Mouse (Mus musculus) left cerebral cortex, adult 8-10 months (tissue): ENCODE measurements around the gene Msmo1. TPM values are rescaled to one million over a fixed set of nuclear protein-coding genes. Genes with fewer than 3 reads are reported as not detected.
A peak's percentile ranks its signal among the peaks of the same experiment; 100 is the strongest.

Source experiments
- DNase-seq, 2 experiments: peaks; one replicate each; pipeline ENCODE4 v3.0.0; 2022; ENCODE audit warnings: low spot score in 2 of 2
- total RNA-seq, 4 experiments: library from RNA; stranded (reverse); gene quantifications; 2 replicates each; pipeline ENCODE4 v1.2.4; 2022

Gene Msmo1
- total RNA-seq, 4 experiments from 2014 or later, result 98.2 to 113 (median 106) TPM

DNA sequence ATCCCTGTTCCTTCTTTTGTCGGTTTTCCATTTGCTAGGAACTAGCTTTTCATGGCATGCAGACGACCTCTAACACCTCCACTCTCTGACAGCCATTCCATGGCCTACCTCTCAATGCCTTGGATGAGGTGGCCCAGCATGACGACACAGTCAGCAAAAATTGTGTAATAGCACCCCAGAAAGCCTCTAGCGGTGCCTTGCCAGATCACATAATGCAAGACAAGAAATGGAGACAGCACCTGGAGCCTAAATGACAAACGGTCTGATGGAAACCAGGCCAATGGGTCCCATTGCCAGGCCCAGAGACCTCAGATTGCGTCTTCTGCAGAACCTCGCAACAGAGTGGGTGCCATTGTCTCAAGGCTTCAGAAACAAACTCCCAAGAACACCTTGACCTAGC, 21.1 kb downstream of the Msmo1 start:
- DNase-seq, result no peak

DNA sequence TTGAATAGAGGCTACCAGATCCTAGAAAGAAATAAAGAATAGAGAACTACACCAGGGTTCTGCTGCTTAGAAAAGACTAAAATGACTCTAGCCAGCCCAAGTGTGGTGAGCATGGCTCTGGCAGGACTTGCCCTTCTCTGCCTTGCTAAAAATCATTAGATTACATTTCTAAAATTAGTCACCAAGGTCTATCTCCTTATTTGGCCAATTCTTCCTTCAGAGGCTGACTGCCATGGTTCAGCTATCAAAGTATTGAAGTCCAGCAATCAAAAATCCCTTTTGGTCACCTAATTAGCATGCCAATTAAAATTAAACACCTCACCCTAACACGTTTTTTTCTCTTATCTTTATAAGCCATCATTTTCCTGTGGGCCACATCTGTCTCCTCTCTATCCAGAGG, 22.0 kb downstream of the Msmo1 start:
- DNase-seq, result no peak

DNA sequence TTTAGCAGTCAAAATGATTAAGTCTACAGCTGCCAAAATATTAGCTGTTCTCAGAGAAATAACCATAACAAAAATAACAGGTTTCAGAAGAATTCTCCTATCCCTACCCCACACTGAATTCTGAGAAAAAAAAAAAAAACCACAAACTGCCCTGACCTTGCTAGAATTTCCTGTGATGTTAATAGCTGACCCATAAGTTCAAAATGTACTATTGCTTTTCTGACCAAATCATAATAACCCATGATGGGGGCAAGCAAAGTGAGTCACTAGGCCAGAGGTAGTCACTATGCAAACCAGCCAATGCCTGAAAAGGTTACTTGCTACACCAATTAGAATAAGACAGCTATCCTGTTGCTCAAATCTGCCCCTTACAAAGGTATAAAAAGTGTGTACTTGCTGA, 26.1 kb downstream of the Msmo1 start:
- no peak for DNase-seq

DNA sequence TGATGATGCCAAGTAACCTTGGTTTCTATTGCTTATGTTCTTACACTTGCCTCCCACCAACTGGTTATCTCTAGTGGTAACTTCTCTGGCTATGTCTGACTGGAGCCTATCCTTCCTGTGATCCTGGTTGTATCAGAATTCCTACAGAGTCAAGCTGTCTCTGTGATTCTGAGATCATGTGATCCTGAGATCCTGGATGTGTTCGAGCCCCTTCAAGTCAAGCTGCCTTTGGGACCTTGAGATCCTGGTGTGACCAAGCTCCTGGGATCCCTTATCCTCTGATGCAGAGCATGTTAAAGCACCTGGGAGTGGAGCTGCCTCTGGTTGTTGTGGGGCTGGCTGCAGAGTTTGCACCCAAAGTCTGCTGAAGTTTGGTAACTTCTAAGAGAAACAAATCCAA, 30.4 kb downstream of the Msmo1 start:
- DNase-seq, result no peak

DNA sequence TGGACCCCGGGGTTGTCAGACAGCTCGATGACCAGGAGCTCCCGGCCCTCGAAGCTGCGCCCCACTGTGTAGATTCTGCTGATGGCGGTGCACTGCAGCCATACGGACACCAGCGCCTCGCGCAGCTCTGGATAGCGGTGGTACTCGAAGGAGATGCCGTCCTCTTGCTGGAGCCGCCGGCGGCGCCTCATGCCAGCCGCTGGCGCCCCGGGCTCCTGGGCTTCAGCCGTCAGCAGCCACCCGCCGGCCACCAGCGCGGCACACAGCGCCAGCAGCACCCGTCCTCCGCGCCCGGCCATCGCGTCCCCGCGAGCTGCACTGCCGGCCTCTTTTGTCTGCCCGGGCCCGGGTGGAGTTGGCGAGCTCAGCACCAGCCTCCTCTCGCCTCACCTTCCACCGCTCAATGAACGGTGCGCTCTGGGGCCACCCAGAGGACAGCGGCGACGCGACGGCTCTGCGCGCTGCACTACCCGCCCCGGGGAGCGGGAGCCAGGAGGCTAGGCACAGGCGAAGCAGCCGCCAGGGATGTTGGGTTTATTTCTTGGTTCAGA, 40.9 kb downstream of the Msmo1 start, which contains the start of gene Cpe:
Gene Cpe, minus strand, starts transcription at position 404 of the 551 bp plus-strand sequence.
- peak; percentile 79 to 84 for DNase-seq

GRCm38 (mm10) chr8:64691591-64692401, 41.8 kb downstream of the Msmo1 start:
- no peak for DNase-seq

DNA sequence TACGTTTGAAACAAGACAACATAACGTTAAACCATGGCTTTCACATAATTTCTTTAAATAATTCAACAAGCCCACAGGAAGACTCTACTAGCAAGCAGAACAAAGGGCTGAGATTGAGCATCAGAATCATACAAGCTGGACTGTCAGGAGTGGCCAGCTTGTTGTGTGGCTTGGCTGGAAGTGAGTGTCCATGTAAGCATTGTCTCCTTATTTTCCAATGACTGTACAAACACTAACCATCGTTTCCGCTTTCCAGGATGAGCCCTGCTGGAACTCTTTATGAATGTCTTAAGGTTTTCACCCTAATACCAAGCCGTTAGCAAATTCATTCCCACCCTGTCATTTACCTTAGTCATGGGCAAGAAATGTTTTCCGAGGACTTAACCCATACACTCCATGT, 42.7 kb downstream of the Msmo1 start:
- no peak for DNase-seq

DNA sequence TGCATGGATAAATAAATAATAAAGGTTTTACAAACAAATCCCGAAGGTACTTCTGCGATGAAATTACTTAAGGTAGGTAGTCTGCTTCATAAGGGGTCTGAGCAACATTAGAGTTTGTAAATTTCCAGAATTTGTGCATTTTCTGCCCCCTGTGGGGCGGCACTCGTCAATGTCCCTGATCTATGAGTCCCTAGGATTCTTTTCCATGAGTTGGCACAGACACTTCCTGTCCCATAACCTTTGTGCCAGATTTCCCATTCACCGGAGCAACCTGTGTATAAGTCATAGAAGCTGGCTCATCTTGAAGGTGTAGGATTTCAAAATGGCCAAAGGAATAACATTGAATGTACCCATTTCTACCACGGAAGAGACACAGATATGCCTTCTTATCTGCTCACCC, 43.3 kb downstream of the Msmo1 start:
- DNase-seq, result no peak

- DNase-seq, result no peak
These were observed 44.9 kb downstream of the Msmo1 start for GRCm38 (mm10) chr8:64688741-64689140.

DNA sequence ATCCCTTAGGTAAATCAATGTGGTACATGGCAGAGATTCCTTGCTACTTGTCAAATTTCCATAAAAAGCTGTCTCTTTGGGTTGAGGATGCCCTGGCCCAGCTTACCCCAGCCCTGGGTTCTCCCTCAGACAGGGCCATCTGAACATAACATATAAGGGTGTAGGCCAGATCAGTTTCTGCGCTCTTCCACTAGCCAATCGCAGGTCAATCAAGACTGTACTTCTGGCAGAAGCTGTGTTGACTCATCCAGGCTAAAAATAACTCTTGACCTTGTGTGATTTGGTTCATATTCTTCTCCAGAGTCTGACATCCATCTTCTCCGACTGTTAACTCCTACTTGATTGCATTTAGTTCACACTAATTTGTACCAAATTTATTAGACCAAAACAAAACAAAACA, 45.4 kb downstream of the Msmo1 start:
- no peak for DNase-seq

DNA sequence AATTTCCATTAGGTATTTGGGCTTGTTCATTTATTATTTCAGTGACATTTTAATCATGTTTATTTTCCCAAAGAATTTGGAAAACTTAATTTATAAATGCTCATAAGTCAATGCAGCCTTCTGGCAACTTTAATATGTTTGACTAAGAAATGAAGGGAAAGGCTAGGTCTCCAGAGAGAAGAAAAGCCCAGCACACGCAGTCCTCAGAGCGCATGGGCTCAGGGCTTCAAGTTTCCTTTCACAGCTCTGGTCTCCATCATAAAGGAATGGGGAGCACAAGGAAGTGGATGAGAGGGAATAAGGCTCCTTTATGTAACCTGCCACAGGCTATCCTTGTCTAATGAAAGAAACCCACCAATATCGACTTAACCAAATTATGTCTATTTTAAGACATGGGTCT, 51.1 kb downstream of the Msmo1 start:
- DNase-seq, result no peak

DNA sequence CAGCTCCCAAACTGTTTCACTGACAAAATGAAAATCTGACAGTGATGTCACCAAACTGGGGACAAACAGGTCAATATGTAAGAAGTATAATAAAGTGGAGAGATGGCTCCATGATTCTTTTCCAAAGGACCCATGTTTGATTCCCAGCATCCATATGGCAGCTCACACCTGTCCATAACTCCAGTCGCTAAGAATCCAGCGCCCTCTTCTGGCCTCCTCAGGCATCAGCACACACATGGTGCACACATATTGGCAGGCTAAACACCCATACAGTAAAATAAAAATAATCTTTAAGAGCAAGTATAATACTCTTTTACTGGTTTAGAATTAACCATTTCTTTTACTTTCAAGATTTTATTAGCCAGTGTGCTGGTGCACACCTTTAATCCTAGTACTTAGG, 57.2 kb downstream of the Msmo1 start:
- no peak for DNase-seq

- DNase-seq, result no peak
These were observed 58.5 kb downstream of the Msmo1 start for GRCm38 (mm10) chr8:64674951-64675585.

- no peak for DNase-seq
These were observed 60.7 kb downstream of the Msmo1 start for GRCm38 (mm10) chr8:64672920-64673319.

DNA sequence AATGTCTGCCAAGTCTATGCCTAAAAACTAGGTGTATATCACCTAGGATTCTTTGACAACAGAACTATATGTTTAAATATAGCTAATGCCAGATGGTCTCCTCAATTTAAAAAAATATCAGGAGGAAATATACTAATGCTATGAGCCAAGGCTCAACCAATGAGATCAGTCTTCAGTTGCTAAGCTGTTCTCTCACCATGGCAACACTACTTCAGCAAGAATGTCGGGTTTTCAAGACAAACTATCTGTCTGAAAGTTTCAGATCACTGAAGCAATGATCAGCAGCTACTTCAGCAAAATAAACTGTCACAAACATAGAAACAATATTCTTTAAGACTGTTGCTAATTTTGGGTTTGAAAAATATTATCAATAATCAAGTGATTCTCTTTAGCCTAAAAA, 61.7 kb downstream of the Msmo1 start:
- DNase-seq, result no peak

Other genes with a start within 250 kb of the Msmo1 start
- gene Cpe, start 40.7 kb downstream of the Msmo1 start, total RNA-seq, result 1,000 to 10,000 TPM; 2,072 to 2,143 (median 2,114) TPM
- 100 to 1,000 TPM; 167 to 176 (median 171) TPM for gene Klhl2, start 116.2 kb upstream of the Msmo1 start, total RNA-seq
- gene Tmem192, start 213.4 kb upstream of the Msmo1 start, total RNA-seq, result 10 to 100 TPM; 29.7 to 31.6 (median 30.9) TPM